Mouse (Mus musculus) brain, adult 2 months (tissue): ENCODE measurements around the gene Ubash3b.

ENCODE experiments used
- DNase-seq: peaks from one replicate; pipeline ENCODE4 v3.0.0; 2011; ENCODE audit warnings: low read depth, low spot score

The Ubash3b gene

DNA sequence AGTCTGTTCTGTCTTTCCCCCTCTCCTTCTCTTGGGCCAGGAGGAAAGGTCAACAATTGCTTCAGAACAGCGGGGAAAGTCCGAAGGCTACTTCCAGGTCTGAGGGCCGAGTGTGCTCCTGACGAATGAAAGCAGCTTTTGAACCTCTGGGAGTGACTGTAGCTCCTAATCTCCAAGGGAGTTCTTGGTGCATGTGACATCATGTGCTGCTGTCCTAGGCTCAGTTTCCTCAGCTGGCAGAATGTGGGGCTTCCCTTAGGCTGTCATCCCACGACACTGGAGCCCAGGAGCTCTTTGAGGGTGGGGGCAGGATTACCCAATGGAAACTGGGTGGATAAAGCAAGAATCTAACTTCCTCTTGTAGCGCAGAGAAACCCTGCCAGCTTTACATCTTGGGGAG, at the start of gene Ubash3b:
TSS of gene Ubash3b (minus strand) at position 285 of the 400 bp plus-strand sequence.
- DNase-seq, result no peak

DNA sequence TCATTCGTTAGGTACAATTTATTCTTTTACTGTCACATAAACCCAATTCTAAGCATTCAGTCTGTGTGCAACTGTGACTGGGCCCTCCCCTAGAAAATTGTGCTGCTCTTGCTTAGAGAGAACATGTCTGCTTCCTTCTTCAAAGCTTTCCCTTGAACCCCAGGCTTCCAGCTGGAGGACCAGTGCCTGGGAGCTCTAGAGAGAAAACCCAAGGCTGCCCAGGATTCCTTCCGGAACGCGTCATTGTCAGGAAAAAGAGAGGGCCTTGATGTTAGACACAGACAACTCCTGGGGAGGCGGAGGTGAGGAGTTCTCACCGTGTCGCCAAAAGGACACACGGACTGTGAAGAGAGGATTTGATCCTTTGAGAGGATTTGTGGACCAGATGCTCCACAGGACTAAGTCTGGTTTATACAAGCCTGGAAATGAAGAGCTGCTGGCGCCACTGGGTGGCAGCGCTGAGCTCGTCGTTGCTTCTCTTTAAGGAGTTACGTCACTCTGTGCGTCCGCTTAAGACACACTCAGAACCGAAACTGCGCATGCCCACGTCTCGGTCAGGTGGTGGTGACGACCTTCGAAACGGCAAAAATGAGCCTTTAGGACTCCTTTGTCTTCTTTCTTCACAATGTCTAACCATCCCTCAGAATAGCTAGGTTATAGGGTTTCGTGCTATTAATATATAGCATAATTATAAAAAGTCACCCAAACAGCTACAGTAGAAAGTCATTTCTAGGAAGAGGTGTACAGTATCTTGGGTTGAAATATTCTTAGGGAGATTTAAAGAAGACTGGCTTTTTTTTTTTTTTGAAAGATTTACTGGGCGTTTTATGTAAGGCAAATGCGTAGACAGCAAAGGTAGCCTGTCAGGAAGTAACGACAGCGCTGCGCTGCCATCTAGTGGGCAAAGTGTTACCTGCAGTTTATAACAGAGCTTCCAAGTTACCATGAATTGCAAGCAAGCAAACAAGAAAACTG, 45.9 kb upstream of the Ubash3b start:
- DNase-seq, result peak; percentile 100

DNA sequence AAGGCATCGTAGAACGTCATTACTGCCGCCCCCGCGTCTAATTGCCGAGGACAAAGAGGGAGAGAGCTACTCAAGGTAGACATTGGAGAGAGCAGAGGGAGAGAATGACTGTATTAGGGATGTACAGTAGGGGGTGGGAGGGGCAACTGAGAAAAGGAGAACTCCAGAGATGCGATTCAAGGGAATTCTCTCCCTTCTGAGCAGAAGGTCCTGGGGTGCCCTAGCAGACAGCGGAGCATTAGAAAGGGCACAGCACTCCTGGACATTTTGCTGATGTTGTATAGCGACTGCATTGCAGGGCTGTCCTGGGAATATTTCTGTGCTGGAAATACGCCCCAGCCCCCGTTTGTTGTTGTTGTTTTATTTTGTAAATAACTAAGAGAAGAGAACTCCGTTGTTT, 45.2 kb upstream of the Ubash3b start:
- DNase-seq, result no peak

DNA sequence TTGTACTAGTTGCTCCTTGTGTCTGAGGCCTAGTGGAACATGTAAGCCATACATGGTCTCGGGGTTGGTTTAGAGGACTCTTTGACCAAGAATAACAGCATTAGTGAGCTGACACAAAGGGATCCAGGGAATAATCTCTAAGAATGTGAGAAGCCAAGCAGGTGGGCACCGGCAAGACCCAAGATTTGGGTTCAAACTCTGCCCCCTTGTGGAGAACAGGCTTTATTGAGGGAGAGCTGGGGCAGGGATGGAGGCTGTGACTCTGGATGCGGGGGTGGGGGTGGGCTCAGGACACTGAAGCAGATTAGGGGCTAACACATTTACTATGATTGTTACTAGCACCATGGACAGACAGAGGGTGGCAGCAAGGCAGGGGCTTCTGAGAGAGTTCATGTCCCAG, 43.8 kb upstream of the Ubash3b start:
- DNase-seq, result no peak

DNA sequence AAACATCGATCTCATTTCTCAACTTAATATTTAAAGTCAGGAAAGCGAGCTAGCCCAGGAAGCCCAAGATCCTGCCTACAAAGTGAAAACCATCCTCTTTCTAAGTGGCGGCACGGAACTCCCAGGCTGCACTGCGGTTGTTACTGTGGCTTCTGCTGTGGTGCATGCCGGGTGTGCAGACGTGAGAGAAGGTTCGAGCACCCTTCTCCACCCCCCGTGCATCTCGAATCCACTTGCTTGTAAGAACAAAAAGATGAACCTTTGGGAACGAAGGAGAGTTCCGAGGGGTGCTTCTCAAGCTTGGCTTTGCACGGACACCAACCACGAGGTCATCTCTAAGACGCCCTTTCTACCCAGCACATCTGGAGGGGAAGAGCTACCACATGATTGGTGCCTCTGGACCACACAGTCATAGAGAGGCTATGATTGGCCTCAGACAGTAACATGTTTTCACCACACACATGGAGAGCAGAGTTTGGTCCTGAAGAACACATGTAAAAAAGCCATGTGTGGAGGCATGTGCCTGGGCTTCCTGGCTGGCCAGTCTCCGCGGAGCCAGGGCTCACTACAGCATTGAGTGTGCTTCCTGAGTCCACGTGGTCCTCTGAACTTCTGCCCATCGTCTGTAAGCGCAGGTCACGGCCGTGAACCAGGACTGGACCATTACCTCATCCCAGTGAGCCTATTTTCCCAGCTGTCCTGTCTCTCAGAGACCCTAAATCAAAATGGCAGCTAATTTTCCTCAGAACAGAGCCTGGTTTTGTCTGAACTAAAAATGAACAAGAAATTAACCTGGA, 38.2 kb upstream of the Ubash3b start:
- DNase-seq, result no peak

DNA sequence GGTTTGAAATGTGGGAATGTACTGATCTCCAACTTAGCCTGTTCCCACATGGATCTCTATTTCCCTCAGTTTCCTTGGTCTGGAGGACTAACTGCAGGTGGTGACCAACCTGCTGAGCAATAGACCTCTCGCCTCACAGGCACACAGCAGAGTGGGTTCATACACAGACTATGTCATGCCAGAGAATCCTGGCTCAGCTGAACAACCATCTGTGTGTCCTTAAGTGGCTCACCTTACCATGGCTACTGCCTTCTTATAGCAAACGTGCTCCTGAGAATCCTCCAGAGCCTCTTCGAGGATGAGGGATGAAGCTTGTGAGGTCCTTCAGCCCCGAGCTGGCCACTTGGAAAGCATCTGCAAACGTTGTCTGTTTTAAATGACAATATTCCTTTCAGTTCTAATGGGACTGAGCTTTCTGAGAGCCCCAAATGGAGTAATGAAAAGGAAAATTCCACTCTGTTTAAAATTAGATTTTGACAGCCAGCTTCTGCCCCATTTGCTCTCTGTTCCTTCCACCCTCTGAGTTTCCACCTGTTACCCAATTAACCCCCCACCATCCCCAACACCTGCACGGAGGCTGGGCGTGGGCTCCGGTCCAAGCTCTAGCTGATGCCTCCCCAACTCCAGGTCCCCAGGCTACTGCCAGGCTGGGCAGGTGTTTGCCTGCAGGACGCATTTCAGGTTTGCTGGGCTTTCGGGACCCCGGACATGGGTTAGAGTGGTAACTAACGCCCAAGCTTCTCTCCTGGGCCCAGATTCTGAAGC, 37.2 kb upstream of the Ubash3b start:
- DNase-seq, result peak; percentile 99

DNA sequence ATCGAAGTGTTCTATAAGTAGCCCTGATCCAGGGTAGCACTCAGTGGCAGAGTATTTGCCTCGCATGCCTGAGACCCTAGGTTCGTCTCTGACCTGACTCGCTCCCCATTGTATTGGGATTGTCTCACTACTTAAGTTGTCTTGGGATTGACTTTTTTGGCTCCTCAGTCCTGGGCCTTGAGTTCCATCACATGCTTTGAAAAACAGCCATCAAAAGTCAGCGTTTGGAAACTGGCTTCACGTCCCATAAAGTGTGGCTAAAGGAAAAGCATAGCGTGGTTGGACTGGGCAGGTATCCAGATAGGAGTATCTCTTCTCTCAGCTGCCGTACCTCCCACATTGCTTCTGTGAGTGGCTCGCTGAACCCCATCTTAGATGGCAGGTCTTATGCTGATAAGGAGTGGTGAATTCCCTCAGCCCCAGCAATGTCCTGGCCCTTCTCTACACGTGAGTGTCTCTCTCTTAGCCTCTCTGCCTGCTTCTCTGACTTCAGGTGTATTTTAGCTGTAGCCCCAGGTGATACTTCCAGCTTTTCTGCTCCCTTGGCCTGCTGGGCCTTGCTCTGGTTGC, 34.3 kb upstream of the Ubash3b start:
- DNase-seq, result peak; percentile 52

DNA sequence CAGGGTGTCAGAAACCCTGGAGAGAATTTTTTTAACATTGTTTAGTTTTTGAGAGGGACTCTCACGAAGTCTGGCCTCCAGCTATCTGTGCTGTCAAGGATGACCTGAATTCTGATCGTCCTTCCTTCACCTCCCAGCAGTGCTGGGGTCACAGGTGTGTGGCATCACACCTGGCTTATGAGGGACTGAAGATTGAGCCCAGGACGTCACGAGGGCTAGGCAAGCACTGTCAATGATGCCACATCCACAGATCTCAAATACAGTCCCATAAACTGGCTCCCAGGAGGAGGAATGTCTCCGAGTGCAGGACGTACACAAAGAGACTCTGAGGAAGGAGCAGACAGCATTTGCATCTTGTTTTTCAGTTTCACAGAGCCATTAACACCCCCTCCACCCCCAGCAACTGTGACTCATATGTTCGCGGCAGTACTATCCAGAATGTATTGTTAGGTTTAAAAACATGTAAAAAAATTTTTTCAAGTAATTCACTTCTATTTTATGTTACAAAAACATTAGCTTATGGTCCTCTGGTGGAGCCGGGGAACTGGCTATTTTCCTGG, 30.2 kb upstream of the Ubash3b start:
- peak; percentile 81 for DNase-seq

DNA sequence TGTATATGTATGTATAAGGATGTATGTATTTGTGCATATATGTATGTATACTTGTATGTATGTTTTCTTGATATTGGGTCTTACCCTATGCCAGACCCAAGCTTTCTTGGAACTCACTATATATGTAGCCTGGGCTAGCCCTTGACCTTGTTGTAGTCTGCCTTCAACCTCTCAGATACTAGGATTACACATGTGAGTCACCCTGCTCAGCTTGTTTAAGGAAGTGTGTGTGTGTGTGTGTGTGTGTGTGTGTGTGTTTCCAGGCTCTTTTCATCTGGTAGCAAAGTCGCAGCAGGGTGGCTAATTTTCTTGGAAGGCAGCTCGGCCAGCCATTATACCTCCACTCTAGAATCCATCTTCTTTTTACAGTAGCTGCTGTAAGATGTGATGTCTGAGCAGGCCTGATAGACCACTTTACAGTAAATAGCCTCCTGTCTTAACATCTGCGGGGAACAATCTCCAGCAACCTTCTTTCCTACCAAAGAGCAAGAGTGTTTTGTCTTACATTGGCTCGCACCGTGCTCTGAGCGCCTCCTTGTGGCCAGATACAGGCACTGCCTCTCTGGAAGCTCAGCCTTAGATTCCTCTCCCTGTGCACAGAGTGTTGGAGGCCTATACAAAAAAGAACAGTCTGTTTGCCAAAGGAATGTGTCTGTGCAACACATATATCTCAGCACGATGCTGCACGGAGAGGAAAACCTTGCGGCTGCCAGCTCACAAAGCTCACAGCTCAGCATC, 29.4 kb upstream of the Ubash3b start:
- DNase-seq, result peak; percentile 96

DNA sequence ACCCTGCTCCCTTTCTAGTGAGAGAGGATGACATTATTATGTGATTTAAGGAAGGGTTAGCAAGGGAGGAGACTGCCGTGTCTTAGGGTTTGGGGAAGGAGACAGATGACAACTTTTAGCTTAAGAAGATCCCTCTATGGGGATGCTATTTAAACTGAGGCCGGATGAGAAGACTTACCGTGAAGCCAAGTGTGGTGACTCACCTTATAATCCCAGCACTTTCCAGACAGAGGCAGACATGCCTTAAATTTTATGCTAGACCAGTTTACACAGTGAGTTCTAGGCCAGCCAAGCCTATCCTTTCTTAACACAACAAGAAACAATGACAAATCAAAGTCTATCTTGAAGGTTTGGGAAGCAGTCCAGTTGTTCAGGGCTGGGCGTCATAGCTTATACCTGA, 26.4 kb upstream of the Ubash3b start:
- no peak for DNase-seq

DNA sequence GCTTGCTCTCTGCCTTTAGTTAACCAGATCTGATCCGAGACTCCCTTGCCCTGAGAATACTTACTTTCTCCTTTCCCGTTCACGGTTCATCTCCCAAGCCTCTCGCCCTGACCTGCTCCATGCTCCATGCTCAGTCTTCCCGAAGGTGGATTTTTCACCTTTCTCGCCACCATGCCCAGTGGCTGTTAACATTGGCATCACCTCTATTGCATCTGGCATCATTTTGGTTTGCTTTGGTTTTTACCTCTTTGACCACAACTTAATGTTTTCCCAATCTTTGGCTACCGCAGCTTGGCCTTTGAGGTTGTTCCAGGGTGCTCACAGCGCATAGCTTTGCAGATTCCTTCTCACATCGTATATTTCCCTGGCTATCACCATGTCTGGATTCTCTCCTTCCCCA, 26.0 kb upstream of the Ubash3b start:
- DNase-seq, result no peak

DNA sequence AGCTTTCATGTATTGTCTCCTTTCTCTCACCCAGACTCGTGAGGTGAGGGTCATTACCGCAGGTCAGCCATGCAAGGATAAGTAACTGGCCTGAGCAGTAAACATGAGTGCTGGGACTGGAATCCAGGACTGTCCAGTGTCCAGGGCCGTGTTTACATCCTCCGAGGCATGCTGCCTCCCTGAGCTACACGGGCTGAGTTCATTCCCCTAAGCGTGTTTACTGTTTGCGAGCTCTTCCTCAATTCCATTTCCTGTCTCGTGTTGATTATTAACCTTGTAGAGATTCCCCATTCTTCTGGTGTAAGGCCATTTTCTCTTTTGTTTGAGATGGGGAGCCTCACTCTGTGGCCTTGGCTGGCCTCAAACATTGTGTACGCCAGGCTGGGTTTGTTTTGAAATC, 23.8 kb upstream of the Ubash3b start:
- no peak for DNase-seq

DNA sequence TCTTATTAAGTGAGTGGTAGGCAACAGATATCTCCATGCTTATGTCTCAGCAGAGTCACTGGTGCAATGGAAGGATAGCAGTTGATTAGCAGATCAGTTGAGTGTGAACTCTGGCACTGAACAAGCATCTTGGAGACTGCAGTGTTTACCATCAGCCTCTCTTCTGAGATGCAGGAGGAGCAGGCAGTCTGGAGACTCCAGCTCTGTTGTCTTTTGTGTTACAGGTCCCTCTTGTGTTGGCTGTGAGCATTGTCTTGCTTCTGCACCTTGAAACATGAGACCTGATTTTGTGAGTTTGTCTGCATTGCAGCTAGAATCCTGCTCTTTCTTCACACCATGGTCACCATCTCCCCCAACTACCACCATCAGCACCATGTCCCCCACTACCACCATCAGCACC, 21.1 kb upstream of the Ubash3b start:
- peak; percentile 95 for DNase-seq

DNA sequence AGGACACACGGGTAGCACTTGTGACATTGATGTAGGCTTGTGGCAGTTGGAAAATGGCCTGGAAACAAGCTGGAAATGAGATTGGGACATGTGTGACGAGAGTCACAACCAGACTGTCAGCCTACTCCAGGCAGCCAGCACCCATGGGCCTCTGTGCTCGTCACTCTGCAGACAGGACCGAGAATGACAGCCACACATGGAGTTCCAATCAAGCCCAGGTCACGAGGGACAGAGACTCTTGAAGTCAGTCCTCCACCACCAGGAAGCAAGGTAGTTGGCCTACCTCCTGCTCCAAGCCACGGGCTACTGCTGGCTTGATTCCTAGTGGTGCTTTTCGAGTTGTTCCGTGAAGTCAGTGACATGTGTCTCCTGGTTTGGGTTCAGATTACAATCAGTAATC, 20.3 kb upstream of the Ubash3b start:
- DNase-seq, result peak; percentile 27

DNA sequence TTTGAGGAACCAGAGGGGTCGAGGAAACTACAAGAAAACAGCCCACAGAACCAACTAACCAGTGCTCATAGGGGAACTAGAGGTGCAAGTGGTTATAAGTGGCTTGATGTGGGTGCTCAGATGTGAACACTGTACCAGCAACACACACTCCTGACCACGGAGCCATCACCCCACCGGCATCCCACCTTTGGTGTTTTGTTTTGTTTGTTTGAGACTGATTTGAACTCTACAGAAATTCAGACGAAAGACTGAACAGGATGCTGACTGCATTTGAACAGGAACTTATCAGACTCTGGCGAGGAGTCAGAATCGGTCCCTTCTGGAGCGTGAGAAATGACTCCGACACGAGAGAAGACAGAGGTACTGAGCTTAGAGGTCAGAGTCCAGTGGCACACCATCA, 19.9 kb upstream of the Ubash3b start:
- no peak for DNase-seq

DNA sequence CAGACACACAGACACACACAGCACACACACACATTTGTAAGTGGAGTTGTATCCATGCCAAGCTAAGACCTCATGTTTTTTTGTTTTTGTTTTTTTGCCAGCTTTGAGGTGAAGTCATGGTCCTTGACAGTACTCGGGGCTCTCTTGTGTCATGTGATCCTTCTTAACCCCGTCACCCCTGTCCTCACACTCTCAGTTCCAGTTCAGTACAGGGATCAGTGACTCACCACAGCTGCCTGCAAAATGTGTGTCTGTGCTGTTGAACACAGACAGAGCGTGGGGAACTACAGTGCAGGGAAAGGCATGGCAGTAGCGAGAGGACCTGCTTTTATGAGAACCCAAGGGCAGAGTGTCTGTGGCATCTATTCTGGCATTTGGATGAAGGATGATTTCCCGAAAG, 17.6 kb upstream of the Ubash3b start:
- peak; percentile 34 for DNase-seq

DNA sequence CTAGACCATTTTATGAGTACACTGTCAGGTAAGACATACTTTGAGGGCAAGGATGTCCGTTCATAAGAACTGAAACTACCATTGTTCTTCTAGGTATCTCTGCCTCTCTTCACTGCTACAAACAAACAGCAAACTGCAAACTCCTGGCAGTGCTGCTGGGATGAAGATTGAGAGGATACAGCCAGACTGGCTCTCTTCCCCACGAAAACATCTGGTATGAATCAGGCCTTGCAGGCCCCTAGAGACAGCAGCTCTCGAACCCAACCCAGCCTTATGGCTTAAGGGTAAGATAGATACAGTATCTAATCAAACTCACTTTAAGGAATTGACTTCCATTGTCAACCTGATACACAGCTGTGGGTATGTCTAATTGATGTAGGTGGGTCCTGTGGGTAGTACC, 11.7 kb upstream of the Ubash3b start:
- no peak for DNase-seq

DNA sequence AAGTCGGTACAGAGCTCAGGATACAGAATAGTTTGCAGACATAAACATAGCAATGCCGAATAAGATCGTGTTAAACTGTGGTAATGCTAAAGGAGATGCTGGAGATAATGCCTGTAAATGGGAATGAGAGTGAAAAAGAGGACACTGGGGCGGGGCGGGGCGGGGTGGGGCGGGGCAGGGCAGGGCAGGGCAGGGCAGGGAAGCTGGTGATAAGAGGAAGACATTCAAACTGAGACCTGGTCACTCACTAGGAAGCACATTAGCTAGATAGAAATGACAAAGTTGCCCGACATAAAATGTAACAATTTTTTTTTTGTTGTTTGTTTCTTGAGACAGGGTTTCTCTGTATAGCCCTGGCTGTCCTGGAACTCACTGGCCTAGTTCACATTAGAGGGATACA, 10.9 kb upstream of the Ubash3b start:
- DNase-seq, result no peak

DNA sequence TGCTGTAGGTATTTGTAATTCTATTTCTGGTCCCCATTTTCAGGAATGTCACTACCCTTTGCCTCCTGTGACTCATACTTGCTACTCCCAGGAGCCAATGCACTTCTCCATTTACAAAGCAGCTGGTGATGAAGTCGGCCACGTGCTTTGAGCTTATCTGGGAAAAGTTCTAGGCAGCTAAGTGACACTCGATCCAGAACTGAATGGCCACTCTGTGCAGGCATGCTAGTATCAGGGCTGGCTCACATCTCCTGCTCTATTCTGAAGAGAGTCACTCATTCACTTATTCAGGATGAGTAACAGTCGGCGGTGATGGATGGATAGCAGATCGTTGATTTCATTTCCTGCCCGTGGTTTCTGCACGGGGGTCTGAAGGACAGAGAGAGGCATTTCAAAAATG, 8.5 kb upstream of the Ubash3b start:
- DNase-seq, result no peak

DNA sequence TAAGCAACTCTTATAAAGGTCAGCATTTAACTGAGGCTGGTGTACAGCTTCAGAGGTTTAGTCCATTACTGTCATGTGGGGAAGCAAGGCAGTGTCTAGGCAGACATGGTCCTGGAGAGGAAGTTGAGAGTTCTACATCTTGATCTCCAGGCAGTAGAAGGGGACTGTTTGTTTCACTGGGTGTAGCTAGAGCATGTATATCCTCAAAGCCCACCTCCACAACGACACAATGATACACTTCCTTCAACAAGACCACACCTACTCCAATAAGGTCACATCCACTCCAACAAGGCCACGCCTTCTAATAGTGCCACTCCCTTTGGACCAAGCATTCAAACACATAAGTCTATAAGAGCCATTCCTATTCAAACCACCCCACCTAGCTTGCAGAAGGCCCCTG, 7.2 kb upstream of the Ubash3b start:
- no peak for DNase-seq

DNA sequence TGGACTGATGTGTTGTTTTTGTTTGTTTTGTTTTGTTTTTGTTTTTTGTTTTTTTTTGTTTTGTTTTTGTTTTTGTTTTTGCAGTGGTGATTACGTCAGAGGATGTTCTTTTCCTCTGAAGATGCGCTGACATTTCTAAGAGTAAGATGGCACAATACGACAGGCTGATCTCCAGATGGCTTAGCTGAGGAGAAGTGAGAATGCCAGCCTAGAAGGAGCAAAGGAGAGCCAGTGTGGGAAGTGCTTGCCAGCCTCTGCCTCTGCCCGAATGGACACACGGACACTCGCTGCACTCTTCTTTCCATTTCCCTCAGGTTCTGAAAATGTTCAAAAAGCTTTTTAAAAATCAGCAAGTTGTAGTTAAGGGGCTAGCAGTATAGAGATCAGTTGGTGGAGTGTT, 6.7 kb upstream of the Ubash3b start:
- DNase-seq, result no peak
